In genomic region chr14:101846097-101846882, GRCm38 (mm10) we compare ENCODE assay signal across 18 mouse cellular contexts.
DNase-seq lines count a peak whose midpoint lies in the region; ATAC-seq and TF ChIP-seq lines count a peak whose summit lies in the region.
"Had no signal": no experiment of that assay in that cellular context is flagged by ENCODE, and none has a peak within 500 bp of the region (broad histone marks: within the 10 kb centered on the region; RNA-seq: fewer than 3 reads in every experiment).

No protein-coding gene starts in this region.

- H3K36me3 ChIP-seq in heart, adult 2 months (ENCODE audit: control insufficient read depth, insufficient read depth, low read length): peaks cover 23% of the 10 kb centered on the region
- no peaks in the 10 kb centered on the region for H3K36me3 ChIP-seq in stomach, embryonic 14.5 days (ENCODE audit: control insufficient read depth, insufficient read depth, low read length)
- H3K36me3 ChIP-seq in stomach, postnatal 0 days (ENCODE audit: control insufficient read depth, insufficient read depth, low read length): no peaks in the 10 kb centered on the region
- H3K36me3 ChIP-seq in liver, embryonic 13.5 days: no peaks in the 10 kb centered on the region
- H3K36me3 ChIP-seq in stomach, embryonic 15.5 days: no peaks in the 10 kb centered on the region
- H3K36me3 ChIP-seq: embryonic facial prominence, embryonic 13.5 days; forebrain, embryonic 12.5 days; kidney, embryonic 15.5 days; limb, embryonic 15.5 days had no signal

- TF ChIP-seq POLR2A in heart, adult 2 months (IDR thresholded peaks at IDR 0.05; ENCODE audit: insufficient read depth, low read depth, low read length): 0 out of 2 replicates have a peak, but pooled peaks have one; percentile 1

- H3K4me1 ChIP-seq in heart, adult 2 months (ENCODE audit: control insufficient read depth, insufficient read depth, low read length): peaks cover 14% of the 10 kb centered on the region
- H3K4me1 ChIP-seq in stomach, embryonic 14.5 days (ENCODE audit: control insufficient read depth, insufficient read depth, low read length): no peaks in the 10 kb centered on the region
- no peaks in the 10 kb centered on the region for H3K4me1 ChIP-seq in stomach, postnatal 0 days (replicated peaks; ENCODE audit: control insufficient read depth, insufficient read depth)
- H3K4me1 ChIP-seq in liver, embryonic 13.5 days (replicated peaks): peaks cover 40% of the 10 kb centered on the region
- 0 out of 2 replicates have a peak, but pooled peaks cover 4% of the 10 kb centered on the region for H3K4me1 ChIP-seq in stomach, embryonic 15.5 days
- H3K4me1 ChIP-seq: forebrain, embryonic 12.5 days had no signal

- H3K4me3 ChIP-seq in heart, adult 2 months: no peak overlapping the region
- no peak overlapping the region for H3K4me3 ChIP-seq in stomach, embryonic 14.5 days (ENCODE audit: low read depth, low read length)
- no peak overlapping the region for H3K4me3 ChIP-seq in stomach, postnatal 0 days (ENCODE audit: low read depth, low read length)
- H3K4me3 ChIP-seq in liver, embryonic 13.5 days (replicated peaks): no peak overlapping the region
- H3K4me3 ChIP-seq in stomach, embryonic 15.5 days (replicated peaks): no peak overlapping the region
- H3K4me3 ChIP-seq: embryonic facial prominence, embryonic 13.5 days; forebrain, embryonic 12.5 days; kidney, embryonic 15.5 days; limb, embryonic 15.5 days had no signal

- peak overlapping the region; percentile 62 for H3K9ac ChIP-seq in heart, adult 2 months (ENCODE audit: low read depth, low read length)
- H3K9ac ChIP-seq in stomach, embryonic 14.5 days (replicated peaks; ENCODE audit: low read depth, low read length): no peak overlapping the region
- H3K9ac ChIP-seq in stomach, postnatal 0 days (ENCODE audit: low read length): no peak overlapping the region
- no peak overlapping the region for H3K9ac ChIP-seq in liver, embryonic 13.5 days
- no peak overlapping the region for H3K9ac ChIP-seq in stomach, embryonic 15.5 days
- H3K9ac ChIP-seq: embryonic facial prominence, embryonic 13.5 days; forebrain, embryonic 12.5 days; kidney, embryonic 15.5 days; limb, embryonic 15.5 days had no signal

- peak overlapping the region; percentile 72 for H3K27ac ChIP-seq in heart, adult 2 months
- H3K27ac ChIP-seq in stomach, embryonic 14.5 days (ENCODE audit: low read length): no peak overlapping the region
- H3K27ac ChIP-seq in stomach, postnatal 0 days (replicated peaks): no peak overlapping the region
- H3K27ac ChIP-seq in liver, embryonic 13.5 days: peak overlapping the region; percentile 79
- no peak overlapping the region for H3K27ac ChIP-seq in stomach, embryonic 15.5 days
- H3K27ac ChIP-seq: embryonic facial prominence, embryonic 13.5 days; forebrain, embryonic 12.5 days; hindbrain, postnatal 0 days; kidney, embryonic 15.5 days; limb, embryonic 15.5 days; macrophage had no signal

- no peaks in the 10 kb centered on the region for H3K27me3 ChIP-seq in heart, adult 2 months (ENCODE audit: control insufficient read depth, insufficient read depth, low read length)
- no peaks in the 10 kb centered on the region for H3K27me3 ChIP-seq in stomach, embryonic 14.5 days (ENCODE audit: control insufficient read depth, insufficient read depth, low read length)
- H3K27me3 ChIP-seq in stomach, postnatal 0 days (ENCODE audit: control insufficient read depth, insufficient read depth, low read length): no peaks in the 10 kb centered on the region
- no peaks in the 10 kb centered on the region for H3K27me3 ChIP-seq in liver, embryonic 13.5 days
- no peaks in the 10 kb centered on the region for H3K27me3 ChIP-seq in stomach, embryonic 15.5 days (replicated peaks)
- H3K27me3 ChIP-seq: embryonic facial prominence, embryonic 13.5 days; forebrain, embryonic 12.5 days; kidney, embryonic 15.5 days; limb, embryonic 15.5 days; Patski had no signal

- peaks cover 2% of the 10 kb centered on the region for H3K79me2 ChIP-seq in heart, adult 2 months (replicated peaks; ENCODE audit: control insufficient read depth, insufficient read depth, low read length)

- DNase-seq in heart, adult 2 months: no peak
- no peak for DNase-seq in heart, postnatal 25 days (ENCODE audit: low spot score)
- DNase-seq in stomach, postnatal 0 days (ENCODE audit: low spot score): no peak
- DNase-seq in liver, embryonic 13.5 days: peak; percentile 15
- DNase-seq in thymus, adult 18-20 months: no peak
- no peak for DNase-seq in adrenal gland, postnatal 14 days
- DNase-seq: cerebellum, adult 11 months; cerebellum, postnatal 36 days; midbrain, embryonic 14.5 days had no signal

- WGBS in heart, adult 2 months: 44% methylated on average over 8 of the region's 8 CpGs
- WGBS in stomach, embryonic 14.5 days: 54% methylated on average over 8 of the region's 8 CpGs
- 62% methylated on average over 8 of the region's 8 CpGs for WGBS in stomach, postnatal 0 days
- WGBS in liver, embryonic 13.5 days (ENCODE audit: insufficient replicate concordance): 26% methylated on average over 8 of the region's 8 CpGs
- 51% methylated on average over 8 of the region's 8 CpGs for WGBS in stomach, embryonic 15.5 days

- no peak for TF ChIP-seq EP300 in heart, adult 2 months (IDR thresholded peaks at IDR 0.05; ENCODE audit: insufficient read depth, low read depth, low read length)
- TF ChIP-seq EP300 in stomach, postnatal 0 days (optimal IDR thresholded peaks at IDR 0.05): no peak

- intact Hi-C loops in heart, adult 2 months (cut with DNase I): loop anchor here (2.0 kb wide), 1 partner anchor 21 kb away; no protein-coding TSS in a partner anchor
- intact Hi-C loops in heart, postnatal 25 days (cut with DNase I): no loop called here

- no peak overlapping the region for H3K4me2 ChIP-seq in stomach, embryonic 14.5 days (replicated peaks; ENCODE audit: low read depth, low read length)
- H3K4me2 ChIP-seq in stomach, postnatal 0 days (replicated peaks; ENCODE audit: low read depth): no peak overlapping the region
- H3K4me2 ChIP-seq in liver, embryonic 13.5 days: peak overlapping the region; percentile 39
- no peak overlapping the region for H3K4me2 ChIP-seq in stomach, embryonic 15.5 days
- H3K4me2 ChIP-seq: embryonic facial prominence, embryonic 13.5 days; forebrain, embryonic 12.5 days; kidney, embryonic 15.5 days; limb, embryonic 15.5 days had no signal

- no peaks in the 10 kb centered on the region for H3K9me3 ChIP-seq in stomach, embryonic 14.5 days (ENCODE audit: control insufficient read depth, low read depth, low read length)
- no peaks in the 10 kb centered on the region for H3K9me3 ChIP-seq in stomach, postnatal 0 days (ENCODE audit: control insufficient read depth, low read length)
- no peaks in the 10 kb centered on the region for H3K9me3 ChIP-seq in liver, embryonic 13.5 days (replicated peaks)
- H3K9me3 ChIP-seq in stomach, embryonic 15.5 days: no peaks in the 10 kb centered on the region
- H3K9me3 ChIP-seq: embryonic facial prominence, embryonic 13.5 days; forebrain, embryonic 12.5 days; kidney, embryonic 15.5 days; limb, embryonic 15.5 days had no signal

- TF ChIP-seq CTCF in heart, adult 2 months (IDR thresholded peaks at IDR 0.05): no peak
- no peak for TF ChIP-seq CTCF in stomach, postnatal 0 days (IDR thresholded peaks at IDR 0.05; ENCODE audit: low read depth)

- ATAC-seq in stomach, embryonic 14.5 days (ENCODE audit: insufficient number of reproducible peaks, insufficient read depth, low FRiP score, low read depth): 0 out of 2 replicates have a peak, but pooled peaks have one; percentile 8
- no peak for ATAC-seq in stomach, postnatal 0 days (ENCODE audit: low FRiP score, low TSS enrichment)
- peak; percentile 92 for ATAC-seq in liver, embryonic 13.5 days (ENCODE audit: low read depth)
- ATAC-seq in stomach, embryonic 15.5 days (ENCODE audit: insufficient read depth, low FRiP score, low read depth): peak; percentile 45; the same call in 1 of the 2 replicates
- ATAC-seq: hindbrain, postnatal 0 days; Patski had no signal

Comparison
In these comparisons a context has a peak if more than half of its experiments do, and no peak if none do; other contexts are left out.
1. H3K27ac ChIP-seq: peak in heart, adult 2 months (single experiment) and liver, embryonic 13.5 days (single experiment); none in stomach, embryonic 14.5 days (single experiment), stomach, postnatal 0 days (single experiment) and stomach, embryonic 15.5 days (single experiment).